Mouse (Mus musculus) limb, embryonic 14.5 days (tissue): ENCODE data around the gene Idua. TPM values are rescaled to one million over a fixed set of nuclear protein-coding genes. Genes with fewer than 3 reads are reported as not detected.

Experiments used
- ATAC-seq: fragments of 200-750 bp; cut with Nextera tagmentation; 2 replicates; pipeline ENCODE4 v1.8.0; 2017; ENCODE audit warnings: low read depth, moderate number of reproducible peaks, moderate TSS enrichment; ENCODE audit not compliant: low FRiP score
- DNase-seq: peaks from one replicate; pipeline ENCODE4 v3.0.0-alpha.2; 2015; ENCODE audit warnings: low spot score
- H3K27ac ChIP-seq: fragments of 300-500 bp; sonication (generic); replicated peaks from 2 replicates; pipeline ENCODE4 v1.5.1; 2014; ENCODE audit warnings: low read depth, mild to moderate bottlenecking, low read length, moderate library complexity, mixed read lengths
- H3K27me3 ChIP-seq: fragments of 300-500 bp; sonication (generic); 2 replicates; pipeline ENCODE4 v1.6.1; 2014; ENCODE audit warnings: low read length, mixed read lengths; ENCODE audit not compliant: control insufficient read depth, insufficient read depth
- H3K36me3 ChIP-seq: fragments of 300-500 bp; sonication (generic); 2 replicates; pipeline ENCODE4 v1.6.1; 2014; ENCODE audit warnings: mild to moderate bottlenecking, low read length, moderate library complexity, mixed read lengths; ENCODE audit not compliant: control insufficient read depth, insufficient read depth
- H3K4me1 ChIP-seq: fragments of 300-500 bp; sonication (generic); 2 replicates; pipeline ENCODE4 v1.6.1; 2014; ENCODE audit warnings: antibody characterized with exemption, low read length, mixed read lengths; ENCODE audit not compliant: control insufficient read depth, insufficient read depth
- H3K4me2 ChIP-seq: fragments of 300-500 bp; sonication (generic); replicated peaks from 2 replicates; pipeline ENCODE4 v1.6.1; 2014; ENCODE audit warnings: low read depth, mild to moderate bottlenecking, low read length, moderate library complexity; ENCODE audit not compliant: severe bottlenecking
- H3K4me3 ChIP-seq: fragments of 300-500 bp; sonication (generic); replicated peaks from 2 replicates; pipeline ENCODE4 v1.5.1; 2014; ENCODE audit warnings: low read length
- H3K9ac ChIP-seq: fragments of 300-500 bp; sonication (generic); 2 replicates; pipeline ENCODE4 v1.6.1; 2014; ENCODE audit warnings: mild to moderate bottlenecking, low read depth, low read length, moderate library complexity; ENCODE audit not compliant: severe bottlenecking
- H3K9me3 ChIP-seq: fragments of 300-500 bp; sonication (generic); 2 replicates; pipeline ENCODE4 v1.6.1; 2016; ENCODE audit warnings: low read length; ENCODE audit not compliant: control insufficient read depth
- POLR2A ChIP-seq: fragments of 200-500 bp; IDR thresholded peaks from 2 replicates; pipeline ENCODE4 v1.8.0; 2012; ENCODE audit warnings: inconsistent platforms, mild to moderate bottlenecking, moderate library complexity, borderline replicate concordance; ENCODE audit not compliant: insufficient read depth, insufficient read length; ENCODE audit errors: extremely low read depth
- WGBS: fragments of 180-500 bp; shearing (Covaris S2); extraction: QIAGEN DNeasy Blood & Tissue Kit; methylation state at CpG from one replicate; pipeline ENCODE4 v1.1.7; 2014; 5-methylcytosine and 5-hydroxymethylcytosine counted together
- polyA plus RNA-seq, 2 experiments: library from polyadenylated mRNA; depleted of rRNA in 1 of 2; stranded (reverse) in 1 of 2; unstranded in 1 of 2; fragments of >200 nt; fragmentation: Nextera tagmentation in 1 of 2; extraction: Ambion mirVana in 1 of 2; gene quantifications; 2 replicates each; pipeline versions ENCODE4 v1.2.1 to v1.2.3; 2012 to 2014

Idua gene
- polyA plus RNA-seq, 2 experiments, result 15.6 to 21.4 TPM

GRCm38 (mm10) chr5:108724006-108724405, 63.9 kb downstream of the Idua start:
- Histone ChIP-seq H3K4me1 (no peaks in the 10 kb centered on the region), H3K36me3 (no peaks in the 10 kb centered on the region), H3K27me3 (no peaks in the 10 kb centered on the region), H3K9me3 (no peaks in the 10 kb centered on the region), H3K9ac (no peak overlapping the region), H3K4me3 (no peak overlapping the region), H3K27ac (no peak overlapping the region), H3K4me2 (no peak overlapping the region)
- no peak for TF ChIP-seq POLR2A
- WGBS, result 71% methylated on average over 2 of the region's 2 CpGs
- DNase-seq, result no peak
- no peak for ATAC-seq

GRCm38 (mm10) chr5:108726557-108727248, 66.6 kb downstream of the Idua start:
- Histone ChIP-seq H3K9ac (no peak overlapping the region), H3K4me2 (no peak overlapping the region), H3K4me1 (no peaks in the 10 kb centered on the region), H3K4me3 (no peak overlapping the region), H3K36me3 (no peaks in the 10 kb centered on the region), H3K9me3 (no peaks in the 10 kb centered on the region), H3K27ac (no peak overlapping the region), H3K27me3 (no peaks in the 10 kb centered on the region)
- 21% methylated on average over 5 of the region's 5 CpGs for WGBS
- ATAC-seq (peak; percentile 86), DNase-seq (peak; percentile 70)
- TF ChIP-seq POLR2A, result no peak

GRCm38 (mm10) chr5:108727425-108727824, 67.3 kb downstream of the Idua start:
- no peaks in the 10 kb centered on the region for H3K4me1 ChIP-seq
- H3K36me3 ChIP-seq, result no peaks in the 10 kb centered on the region
- TF ChIP-seq POLR2A, result no peak
- no peak overlapping the region for H3K4me2 ChIP-seq
- H3K9ac ChIP-seq, result no peak overlapping the region
- WGBS, result 81% methylated on average over 1 of the region's 1 CpGs
- DNase-seq (no peak), ATAC-seq (no peak)
- H3K27ac ChIP-seq, result no peak overlapping the region
- no peaks in the 10 kb centered on the region for H3K9me3 ChIP-seq
- H3K4me3 ChIP-seq, result no peak overlapping the region
- no peaks in the 10 kb centered on the region for H3K27me3 ChIP-seq

Other genes starting within 250 kb of the Idua start
- gene Atp5k, start 225.9 kb upstream of the Idua start, polyA plus RNA-seq (2012; rRNA removed), result 80.1 and 174 TPM in 2 replicates
- gene Atp5k, start 225.9 kb upstream of the Idua start, polyA plus RNA-seq (2014; fragmentation: Nextera tagmentation; extraction: Ambion mirVana), result 411 and 423 TPM in 2 replicates
- gene Mfsd7a, start 211.4 kb upstream of the Idua start, polyA plus RNA-seq (2012; rRNA removed), result 2.5 and 2.7 TPM in 2 replicates
- gene Mfsd7a, start 211.4 kb upstream of the Idua start, polyA plus RNA-seq (2014; fragmentation: Nextera tagmentation; extraction: Ambion mirVana), result 0.14 TPM in 1 of 2 replicates, not detected in the other
- gene Pcgf3, start 199.1 kb upstream of the Idua start, polyA plus RNA-seq (2012; rRNA removed), result 24.3 and 26.7 TPM in 2 replicates
- 21.8 and 24.4 TPM in 2 replicates for gene Pcgf3, start 199.1 kb upstream of the Idua start, polyA plus RNA-seq (2014; fragmentation: Nextera tagmentation; extraction: Ambion mirVana)
- gene Cplx1, start 110.3 kb upstream of the Idua start, polyA plus RNA-seq (2012; rRNA removed), result 0.18 and 0.21 TPM in 2 replicates
- gene Cplx1, start 110.3 kb upstream of the Idua start, polyA plus RNA-seq (2014; fragmentation: Nextera tagmentation; extraction: Ambion mirVana), result 0.41 and 0.67 TPM in 2 replicates
- gene Gak, start 30.6 kb upstream of the Idua start, polyA plus RNA-seq (2012; rRNA removed), result 55.6 and 63.6 TPM in 2 replicates
- 45.2 and 46.0 TPM in 2 replicates for gene Gak, start 30.6 kb upstream of the Idua start, polyA plus RNA-seq (2014; fragmentation: Nextera tagmentation; extraction: Ambion mirVana)
- 41.8 and 63.3 TPM in 2 replicates for gene Tmem175, start 30.6 kb upstream of the Idua start, polyA plus RNA-seq (2012; rRNA removed)
- gene Tmem175, start 30.6 kb upstream of the Idua start, polyA plus RNA-seq (2014; fragmentation: Nextera tagmentation; extraction: Ambion mirVana), result 32.8 and 35.5 TPM in 2 replicates
- 35.3 and 40.5 TPM in 2 replicates for gene Dgkq, start 9.3 kb downstream of the Idua start, polyA plus RNA-seq (2012; rRNA removed)
- gene Dgkq, start 9.3 kb downstream of the Idua start, polyA plus RNA-seq (2014; fragmentation: Nextera tagmentation; extraction: Ambion mirVana), result 12.5 and 13.3 TPM in 2 replicates
- 1.3 and 2.6 TPM in 2 replicates for gene Slc26a1, start 15.2 kb downstream of the Idua start, polyA plus RNA-seq (2012; rRNA removed)
- gene Slc26a1, start 15.2 kb downstream of the Idua start, polyA plus RNA-seq (2014; fragmentation: Nextera tagmentation; extraction: Ambion mirVana), result 1.1 and 1.4 TPM in 2 replicates
- 119 and 158 TPM in 2 replicates for gene Fgfrl1, start 32.1 kb downstream of the Idua start, polyA plus RNA-seq (2012; rRNA removed)
- gene Fgfrl1, start 32.1 kb downstream of the Idua start, polyA plus RNA-seq (2014; fragmentation: Nextera tagmentation; extraction: Ambion mirVana), result 46.5 and 51.8 TPM in 2 replicates
- 0.08 TPM in 1 of 2 replicates, not detected in the other for gene Rnf212, start 114.7 kb downstream of the Idua start, polyA plus RNA-seq (2012; rRNA removed)
- gene Rnf212, start 114.7 kb downstream of the Idua start, polyA plus RNA-seq (2014; fragmentation: Nextera tagmentation; extraction: Ambion mirVana), result not detected in 2 replicates
- gene Tmed11, start 135.0 kb downstream of the Idua start, polyA plus RNA-seq (2012; rRNA removed), result not detected in 2 replicates
- gene Tmed11, start 135.0 kb downstream of the Idua start, polyA plus RNA-seq (2014; fragmentation: Nextera tagmentation; extraction: Ambion mirVana), result not detected in 2 replicates
- not detected in 2 replicates for gene Vmn2r8, start 148.5 kb downstream of the Idua start, polyA plus RNA-seq (2012; rRNA removed)
- gene Vmn2r8, start 148.5 kb downstream of the Idua start, polyA plus RNA-seq (2014; fragmentation: Nextera tagmentation; extraction: Ambion mirVana), result not detected in 2 replicates
- gene Vmn2r9, start 192.3 kb downstream of the Idua start, polyA plus RNA-seq (2012; rRNA removed), result not detected in 2 replicates
- not detected in 2 replicates for gene Vmn2r9, start 192.3 kb downstream of the Idua start, polyA plus RNA-seq (2014; fragmentation: Nextera tagmentation; extraction: Ambion mirVana)